Mouse (Mus musculus) lung, postnatal 0 days (tissue): ENCODE data around the gene 5330417C22Rik.

Experiments
- CTCF ChIP-seq: IDR thresholded peaks from 2 replicates; pipeline ENCODE4 v1.5.1; 2016; ENCODE audit warnings: antibody characterized with exemption, mild to moderate bottlenecking
- EP300 ChIP-seq: IDR thresholded peaks from 2 replicates; pipeline ENCODE4 v1.6.1; 2016; ENCODE audit warnings: antibody characterized with exemption, mild to moderate bottlenecking, control low read depth

- no peak for TF ChIP-seq CTCF
- no peak for TF ChIP-seq EP300
Measured at GRCm38 (mm10) chr3:108475496-108475895, 60.8 kb downstream of the 5330417C22Rik start.
